Mouse (Mus musculus): ENCODE measurements around the gene BC048403. TPM values are rescaled to one million over a fixed set of nuclear protein-coding genes. Genes with fewer than 3 reads are reported as not detected.

BC048403 gene
- total RNA-seq, 2 experiments from 2014 or later = 2.0 to 2.7 TPM

Other genes with a start within 250 kb of the BC048403 start
- gene Tbk1, start 153.2 kb upstream of the BC048403 start, total RNA-seq (2021) = 10 to 100 TPM; 18.4 to 21.3 TPM
- 10 to 100 TPM; 22.6 to 28.5 TPM for gene Xpot, start 113.6 kb upstream of the BC048403 start, total RNA-seq (2021)
- gene D930020B18Rik, start 98.3 kb upstream of the BC048403 start, total RNA-seq (2021) = not detected